Mouse (Mus musculus) testis, adult 2 months (tissue): ENCODE results near the gene Dnajc5g. TPM values are rescaled to one million over a fixed set of nuclear protein-coding genes. Genes with fewer than 3 reads are reported as not detected.

ENCODE experiments used
- H3K27ac ChIP-seq: fragments of 200-500 bp; 2 replicates; pipeline ENCODE4 v1.5.1; 2012; ENCODE audit warnings: low read depth, low read length; ENCODE audit not compliant: control insufficient read depth, insufficient read depth
- H3K27me3 ChIP-seq: fragments of 200-500 bp; 2 replicates; pipeline ENCODE4 v1.6.1; 2012; ENCODE audit warnings: mild to moderate bottlenecking, low read length, moderate library complexity; ENCODE audit not compliant: control insufficient read depth, insufficient read depth
- H3K36me3 ChIP-seq: fragments of 200-500 bp; 2 replicates; pipeline ENCODE4 v1.6.1; 2012; ENCODE audit warnings: mild to moderate bottlenecking, low read length; ENCODE audit not compliant: control insufficient read depth, insufficient read depth
- H3K4me1 ChIP-seq: fragments of 200-500 bp; 2 replicates; pipeline ENCODE4 v1.6.1; 2012; ENCODE audit warnings: low read length; ENCODE audit not compliant: control insufficient read depth, insufficient read depth
- H3K4me3 ChIP-seq: fragments of 200-500 bp; 2 replicates; pipeline ENCODE4 v1.5.1; 2012; ENCODE audit warnings: low read depth, mild to moderate bottlenecking, low read length, moderate library complexity, mixed read lengths; ENCODE audit not compliant: control insufficient read depth
- CTCF ChIP-seq: fragments of 200-500 bp; IDR thresholded peaks from 2 replicates; pipeline ENCODE4 v1.5.1; 2012; ENCODE audit warnings: low read depth, mild to moderate bottlenecking, inconsistent platforms, low read length, moderate library complexity; ENCODE audit not compliant: control insufficient read depth, insufficient read depth, insufficient replicate concordance
- POLR2A ChIP-seq: fragments of 200-500 bp; IDR thresholded peaks from 2 replicates; pipeline ENCODE4 v1.6.1; 2012; ENCODE audit warnings: low read depth, mild to moderate bottlenecking, inconsistent platforms, low read length, moderate library complexity; ENCODE audit not compliant: control insufficient read depth
- polyA plus RNA-seq: library from polyadenylated mRNA; depleted of rRNA; stranded (reverse); fragments of >200 nt; gene quantifications from 2 replicates; pipeline ENCODE4 v1.2.3, GENCODE M21; 2012; rRNA removed

The Dnajc5g gene
- polyA plus RNA-seq, result 172 and 183 TPM in 2 replicates

DNA sequence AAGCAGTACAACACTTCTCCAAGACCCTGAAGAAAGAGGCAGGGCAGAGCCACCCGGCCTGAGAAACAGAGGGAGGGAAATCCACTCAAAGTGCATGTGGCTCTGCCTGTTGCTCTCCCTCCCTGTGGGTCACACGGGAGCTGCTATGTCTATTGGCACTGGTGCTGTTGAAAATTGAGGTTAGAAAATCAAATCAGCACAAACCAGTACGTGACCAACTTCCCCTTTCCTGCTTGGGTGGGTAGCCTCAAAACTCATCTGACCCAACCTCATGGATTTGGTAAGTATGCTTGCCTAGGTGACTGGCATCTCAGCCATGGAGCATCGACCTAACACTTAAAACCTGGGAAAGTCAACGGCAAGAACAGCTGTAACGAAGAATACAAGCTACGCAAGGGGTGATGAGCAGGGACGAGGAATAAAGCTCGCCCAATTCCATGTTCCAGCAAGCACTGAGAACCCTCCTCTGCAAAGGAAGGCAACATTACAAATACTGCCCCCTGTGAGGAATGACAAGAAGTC, at the start of gene Dnajc5g:
TSS of gene Dnajc5g (plus strand) at position 472 of the 522 bp plus-strand sequence.
- no peaks in the 10 kb centered on the region for H3K36me3 ChIP-seq
- H3K4me1 ChIP-seq, result peaks cover 4% of the 10 kb centered on the region
- no peaks in the 10 kb centered on the region for H3K27me3 ChIP-seq
- H3K4me3 ChIP-seq, result peak within 1 kb of the TSS; percentile 66
- H3K27ac ChIP-seq, result no peak within 1 kb of the TSS
- TF ChIP-seq POLR2A (no peak), CTCF (no peak)

GRCm38 (mm10) chr5:31069810-31070209, 36.3 kb upstream of the Dnajc5g start:
- H3K4me1 ChIP-seq, result no peaks in the 10 kb centered on the region
- no peaks in the 10 kb centered on the region for H3K27me3 ChIP-seq
- no peaks in the 10 kb centered on the region for H3K36me3 ChIP-seq
- H3K27ac ChIP-seq, result no peak overlapping the region
- H3K4me3 ChIP-seq, result no peak overlapping the region
- TF ChIP-seq CTCF, result no peak
- TF ChIP-seq POLR2A, result no peak

DNA sequence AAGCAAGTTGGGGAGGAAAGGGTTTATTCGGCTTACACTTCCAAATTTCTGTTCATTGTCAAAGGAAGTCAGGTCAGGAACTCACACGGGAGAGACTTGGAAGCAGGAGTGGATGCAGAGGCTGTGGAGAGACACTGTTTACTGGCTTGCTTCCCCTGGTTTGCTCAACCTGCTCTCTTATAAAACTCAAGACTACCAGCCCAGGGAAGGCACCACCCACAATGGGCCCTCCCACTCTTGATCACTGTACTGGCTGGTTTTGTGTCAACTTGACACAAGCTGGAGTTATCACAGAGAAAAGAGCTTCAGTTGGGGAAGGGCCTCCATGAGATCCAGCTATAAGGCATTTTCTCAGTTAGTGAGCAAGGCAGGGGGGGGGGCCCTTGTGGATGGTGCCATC, 35.0 kb upstream of the Dnajc5g start:
- Histone ChIP-seq H3K4me1 (peaks cover 2% of the 10 kb centered on the region; the same call in 1 of the 2 replicates), H3K36me3 (no peaks in the 10 kb centered on the region), H3K27ac (no peak overlapping the region), H3K4me3 (no peak overlapping the region), H3K27me3 (no peaks in the 10 kb centered on the region)
- TF ChIP-seq POLR2A, result no peak
- TF ChIP-seq CTCF, result no peak

DNA sequence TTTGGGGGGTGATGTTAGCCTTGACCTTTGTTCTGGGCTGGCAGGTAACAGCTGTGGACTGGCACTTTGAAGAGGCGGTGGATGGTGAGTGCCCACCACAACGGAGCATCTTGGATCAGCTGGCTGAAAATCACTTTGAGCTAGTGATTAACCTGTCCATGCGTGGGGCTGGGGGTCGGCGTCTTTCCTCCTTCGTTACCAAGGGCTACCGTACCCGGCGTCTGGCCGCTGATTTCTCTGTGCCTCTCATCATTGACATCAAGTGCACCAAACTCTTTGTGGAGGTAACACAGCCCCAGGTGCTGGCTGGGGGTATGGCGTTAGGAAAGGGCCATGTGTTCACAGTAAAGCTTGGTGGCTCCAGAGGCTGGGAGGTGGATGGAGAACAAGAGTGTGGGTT, 34.3 kb upstream of the Dnajc5g start:
- Histone ChIP-seq H3K27ac (no peak overlapping the region), H3K36me3 (no peaks in the 10 kb centered on the region), H3K4me1 (peaks cover 3% of the 10 kb centered on the region; the same call in 1 of the 2 replicates), H3K27me3 (no peaks in the 10 kb centered on the region), H3K4me3 (no peak overlapping the region)
- TF ChIP-seq CTCF (no peak), POLR2A (no peak)

DNA sequence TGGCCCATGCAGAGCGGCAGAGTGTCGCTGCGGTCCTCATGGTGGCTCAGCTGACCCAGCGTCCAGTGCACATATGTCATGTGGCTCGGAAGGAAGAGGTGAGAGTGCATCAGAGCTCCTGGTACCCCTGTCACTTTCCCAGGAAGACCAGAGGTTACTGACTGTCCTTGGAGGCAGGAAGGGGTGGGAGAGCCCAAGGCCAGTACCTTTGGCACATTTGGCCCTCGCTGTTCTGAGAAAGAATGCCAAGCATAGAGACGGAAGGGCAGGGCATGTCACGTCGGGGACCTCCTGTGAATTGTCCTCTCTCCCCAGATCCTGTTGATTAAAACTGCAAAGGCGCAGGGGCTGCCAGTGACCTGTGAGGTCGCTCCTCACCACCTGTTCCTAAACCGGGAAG, 32.9 kb upstream of the Dnajc5g start:
- TF ChIP-seq CTCF (no peak), POLR2A (no peak)

DNA sequence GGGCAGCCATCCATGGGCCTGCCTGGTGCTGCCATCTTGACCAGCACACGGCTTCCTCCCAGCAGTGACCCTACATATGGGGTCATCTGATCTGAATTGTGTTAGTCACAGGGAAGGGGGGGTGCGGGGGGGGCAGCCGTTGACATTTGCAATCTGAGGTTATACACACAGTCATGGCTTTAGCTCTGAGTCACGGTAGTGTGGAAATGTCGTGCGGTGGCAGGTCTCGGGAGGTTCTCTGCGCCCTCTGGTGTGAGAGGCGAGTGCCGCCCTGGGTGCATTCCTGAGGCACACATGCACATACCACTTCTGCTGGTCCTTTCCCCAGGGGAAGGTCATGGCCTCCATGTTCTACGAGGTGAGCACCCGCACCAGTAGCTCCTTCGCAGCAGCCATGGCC, 29.7 kb upstream of the Dnajc5g start:
- TF ChIP-seq POLR2A (no peak), CTCF (no peak)
- Histone ChIP-seq H3K4me1 (peaks cover 4% of the 10 kb centered on the region), H3K4me3 (no peak overlapping the region)

More for the DNA sequence above, 32.9 kb upstream of the Dnajc5g start:
- H3K4me1 ChIP-seq, result peaks cover 4% of the 10 kb centered on the region; the same call in 1 of the 2 replicates
- no peaks in the 10 kb centered on the region for H3K27me3 ChIP-seq
- no peak overlapping the region; the same call in 1 of the 2 replicates for H3K27ac ChIP-seq
- no peaks in the 10 kb centered on the region for H3K36me3 ChIP-seq
- H3K4me3 ChIP-seq, result no peak overlapping the region

DNA sequence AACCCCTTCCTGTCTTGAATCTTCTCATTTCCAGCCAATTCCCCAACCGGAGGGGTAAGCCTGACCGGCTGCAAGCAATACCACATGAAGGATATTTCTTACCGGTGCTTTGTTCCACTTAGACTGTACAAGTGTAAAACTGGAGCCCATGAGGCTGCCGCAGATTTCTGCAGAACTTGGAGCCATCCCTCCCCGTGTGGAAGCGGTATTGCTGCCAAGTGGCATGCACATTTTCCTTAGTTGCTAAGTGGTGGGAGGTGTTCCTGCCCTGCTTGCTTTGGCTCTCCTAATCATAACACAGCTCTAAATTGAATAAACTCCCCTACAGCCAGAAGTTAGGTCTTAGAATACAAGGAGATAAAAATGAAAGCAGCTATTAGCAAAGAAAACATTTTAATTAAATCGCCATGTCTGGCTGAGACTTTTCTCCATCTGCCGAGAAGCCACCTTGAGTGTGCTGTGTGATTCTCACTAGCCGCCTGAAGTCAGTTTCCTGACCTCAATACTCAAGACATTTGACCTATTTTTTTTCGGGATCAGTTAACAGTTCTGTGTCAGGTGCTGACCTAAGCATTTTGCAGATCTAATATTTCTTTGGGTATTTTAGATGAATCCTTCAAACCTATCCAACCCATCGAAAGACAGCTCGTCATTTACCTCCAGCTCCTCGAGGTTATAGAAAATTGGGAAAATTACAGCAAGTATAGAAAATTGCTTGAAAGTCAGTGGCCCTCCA, 25.9 kb upstream of the Dnajc5g start:
- H3K4me3 ChIP-seq, result no peak overlapping the region
- H3K27ac ChIP-seq, result no peak overlapping the region
- no peaks in the 10 kb centered on the region for H3K27me3 ChIP-seq
- no peaks in the 10 kb centered on the region for H3K36me3 ChIP-seq
- peaks cover 4% of the 10 kb centered on the region for H3K4me1 ChIP-seq
- TF ChIP-seq POLR2A (no peak), CTCF (no peak)

More for the DNA sequence above, 29.7 kb upstream of the Dnajc5g start:
- Histone ChIP-seq H3K36me3 (no peaks in the 10 kb centered on the region), H3K27me3 (no peaks in the 10 kb centered on the region), H3K27ac (no peak overlapping the region)

DNA sequence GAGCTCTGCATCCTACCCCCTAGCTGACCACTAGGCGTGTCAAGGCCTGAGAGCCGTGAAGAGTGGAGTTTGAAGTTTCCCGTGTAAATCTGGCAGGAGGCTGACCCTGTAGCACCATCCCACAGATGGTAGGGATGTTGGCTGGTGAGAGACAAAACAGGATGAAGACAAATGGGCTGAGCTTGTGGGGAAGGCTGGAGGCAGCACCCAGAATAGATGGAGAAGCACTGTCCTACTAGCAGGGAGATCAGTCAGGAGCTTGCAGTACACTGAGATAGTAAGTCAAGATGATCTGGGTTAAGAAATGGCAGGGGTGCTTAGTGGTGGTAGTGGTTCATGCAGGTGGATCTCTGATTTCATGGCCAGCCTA, 25.3 kb upstream of the Dnajc5g start:
- Histone ChIP-seq H3K4me1 (peaks cover 4% of the 10 kb centered on the region), H3K27ac (no peak overlapping the region), H3K4me3 (no peak overlapping the region), H3K36me3 (no peaks in the 10 kb centered on the region), H3K27me3 (no peaks in the 10 kb centered on the region)
- TF ChIP-seq CTCF (no peak), POLR2A (no peak)
